Mouse (Mus musculus): ENCODE measurements at regions not wholly inside any gene's neighbourhood (a gene's known extent, or its start where the extent isn't known, plus 50 kb on each side); places are given as distances from the start of the nearest gene placed in this dataset.

DNA sequence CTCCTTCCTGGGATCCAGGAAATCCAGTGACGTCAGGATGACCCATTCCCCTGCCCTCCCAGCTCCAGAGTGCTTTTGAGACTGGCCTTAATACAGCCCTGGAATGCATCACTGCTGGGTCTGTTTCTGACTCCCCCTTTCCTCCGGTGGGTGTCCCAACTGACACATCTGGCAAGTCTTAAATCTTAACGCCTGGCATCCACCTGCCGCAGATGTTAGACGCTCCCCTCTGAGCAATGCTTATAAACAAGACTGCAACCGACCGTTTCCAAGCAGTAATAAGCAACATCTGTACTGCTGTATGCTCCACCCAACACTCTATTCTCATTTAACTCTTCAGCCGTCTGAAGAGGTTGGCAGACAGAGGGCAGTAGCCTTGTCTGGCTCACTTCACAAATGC, 161.7 kb upstream of the Prok2 start:
- ATAC-seq (replicated peaks; ENCODE audit: insufficient number of reproducible peaks, low FRiP score, low TSS enrichment, poor library complexity, severe bottlenecking): no peak

DNA sequence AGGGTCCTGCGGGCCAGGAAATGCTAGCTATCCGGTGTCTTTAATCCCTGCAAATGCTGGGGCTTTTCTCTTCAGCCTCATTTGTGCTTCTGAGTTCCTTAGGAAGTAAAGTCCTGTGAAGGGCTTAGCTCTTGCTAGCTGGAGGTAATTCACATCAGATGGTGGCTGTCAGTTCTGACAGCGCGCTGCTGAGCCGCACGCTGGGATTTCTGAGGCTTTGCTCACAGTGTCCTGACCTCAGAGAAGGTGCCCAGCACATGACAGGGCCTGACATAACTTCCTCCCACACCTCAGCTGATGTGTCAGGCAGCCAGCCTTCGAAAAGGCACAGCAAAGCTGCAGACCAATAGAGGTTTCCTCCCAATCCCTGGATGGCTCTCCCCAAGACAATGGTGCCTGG, 158.6 kb upstream of the Prok2 start:
- ATAC-seq (replicated peaks; ENCODE audit: insufficient number of reproducible peaks, low FRiP score, low TSS enrichment, poor library complexity, severe bottlenecking): no peak

DNA sequence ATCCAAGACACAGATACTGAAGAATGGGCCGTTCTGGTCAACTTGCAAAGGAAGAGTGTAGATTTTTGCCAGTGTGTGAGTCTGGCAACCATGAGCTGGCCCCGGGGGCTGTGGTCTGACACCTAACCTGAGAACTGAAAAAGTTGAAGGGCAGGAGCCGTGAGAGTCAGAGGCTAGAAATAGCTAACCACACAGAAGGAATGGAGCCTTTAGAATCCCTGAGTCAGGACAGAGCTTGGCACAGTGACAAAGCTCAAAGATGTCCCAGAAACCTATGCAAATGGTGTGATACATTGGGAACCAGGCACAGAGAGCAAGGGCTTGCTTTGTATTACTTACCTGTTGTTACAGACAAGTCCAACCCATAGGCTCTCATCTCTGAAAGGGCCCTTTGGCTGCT, 157.9 kb upstream of the Prok2 start:
- ATAC-seq (replicated peaks; ENCODE audit: insufficient number of reproducible peaks, low FRiP score, low TSS enrichment, poor library complexity, severe bottlenecking): no peak

DNA sequence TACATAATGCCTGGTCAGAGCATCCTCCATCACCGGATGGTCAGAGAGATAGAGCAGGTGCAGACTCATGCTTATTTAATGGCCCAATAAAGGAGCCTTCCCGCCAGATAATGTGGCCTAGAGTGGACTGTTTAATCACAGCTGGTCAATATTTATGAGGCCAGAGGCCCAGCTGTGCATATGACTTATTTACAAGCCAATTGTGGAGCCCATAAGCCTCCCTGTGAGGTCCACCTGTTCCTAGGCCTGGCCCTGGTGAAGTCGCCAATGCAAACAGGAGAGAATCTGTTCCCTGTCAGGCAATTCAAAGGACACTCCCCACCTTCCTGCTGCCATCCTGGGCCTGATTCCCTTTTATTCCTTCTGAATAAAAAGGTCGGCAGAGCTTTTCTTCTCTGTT, 155.4 kb upstream of the Prok2 start:
- ATAC-seq (replicated peaks; ENCODE audit: insufficient number of reproducible peaks, low FRiP score, low TSS enrichment, poor library complexity, severe bottlenecking): no peak

DNA sequence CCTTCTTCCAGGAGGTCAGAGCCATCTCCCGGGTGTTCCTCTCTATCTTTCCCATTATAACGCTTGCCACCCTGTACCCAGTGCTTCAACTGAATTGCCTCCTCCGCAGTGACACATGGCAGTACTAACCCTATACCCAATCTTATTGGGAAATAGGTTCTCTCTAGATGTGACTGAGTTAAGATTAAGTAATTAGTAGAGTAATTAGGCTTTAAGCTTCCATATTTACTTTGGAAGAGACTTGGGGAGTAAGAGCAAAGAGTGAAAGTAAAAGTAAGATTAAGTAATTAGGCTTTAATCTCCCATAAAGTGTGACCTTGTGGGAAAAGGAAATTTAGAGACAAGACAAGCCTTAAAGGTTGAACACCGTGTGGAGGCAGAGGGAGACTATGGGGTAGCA, 148.7 kb upstream of the Prok2 start:
- ATAC-seq (replicated peaks; ENCODE audit: insufficient number of reproducible peaks, low FRiP score, low TSS enrichment, poor library complexity, severe bottlenecking): no peak

DNA sequence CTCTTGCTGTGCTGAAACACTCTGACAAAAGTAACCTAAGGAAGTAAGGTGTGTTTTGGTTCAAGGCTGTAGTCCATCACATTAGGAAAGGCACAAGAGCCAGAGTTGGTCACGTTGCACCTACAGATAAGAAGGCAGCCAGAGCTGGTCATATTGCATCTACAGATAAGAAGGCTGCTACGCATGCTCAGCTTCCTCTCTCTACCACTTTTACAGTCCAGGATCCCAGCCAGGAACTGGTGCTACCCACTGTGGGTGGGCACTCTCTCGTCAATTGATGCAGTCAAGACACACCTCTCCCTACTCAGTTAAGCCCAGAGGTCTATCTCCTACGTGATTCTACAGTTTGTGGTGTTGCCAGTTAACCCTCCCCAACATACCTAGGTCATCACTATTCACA, 147.8 kb upstream of the Prok2 start:
- no peak for ATAC-seq (replicated peaks; ENCODE audit: insufficient number of reproducible peaks, low FRiP score, low TSS enrichment, poor library complexity, severe bottlenecking)

DNA sequence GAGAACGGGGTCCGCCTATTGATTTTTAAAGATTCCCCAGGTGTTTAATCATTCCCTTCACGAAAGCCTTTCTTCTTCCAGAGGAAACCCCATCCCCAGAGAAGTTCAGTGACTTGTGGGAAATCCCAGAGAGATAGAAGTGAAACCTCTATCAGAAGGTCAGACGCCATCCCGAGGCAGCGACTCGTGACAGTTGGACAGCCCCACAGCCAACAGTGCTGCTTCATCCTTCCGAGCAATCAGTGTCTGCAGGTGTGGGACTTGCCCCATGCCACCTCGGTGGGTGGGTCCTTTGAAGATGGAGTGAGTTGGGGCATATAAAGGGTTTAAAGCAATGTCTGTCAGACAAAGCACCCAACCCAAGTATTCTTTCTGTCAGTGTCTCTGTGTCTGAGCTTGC, 139.9 kb upstream of the Prok2 start:
- no peak for ATAC-seq (replicated peaks; ENCODE audit: insufficient number of reproducible peaks, low FRiP score, low TSS enrichment, poor library complexity, severe bottlenecking)

DNA sequence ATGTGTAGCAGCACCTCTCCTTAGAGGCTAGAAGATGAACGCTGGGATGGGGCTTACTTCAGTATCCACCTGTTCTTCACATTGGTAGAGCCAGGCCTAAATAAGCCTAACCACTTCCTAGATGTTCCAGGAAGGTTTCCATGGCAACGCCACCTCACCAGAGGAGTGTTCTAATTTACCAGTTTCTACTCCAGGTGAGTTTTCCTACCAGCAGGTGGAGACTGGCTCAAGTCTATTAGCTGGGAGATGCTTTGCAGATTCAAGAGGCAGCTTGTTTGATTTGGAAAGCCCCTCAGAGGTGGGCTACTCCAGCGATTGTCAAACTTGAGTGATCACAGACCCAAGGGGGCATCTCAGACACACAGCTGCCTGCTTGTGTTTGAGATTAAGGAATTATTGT, 138.8 kb upstream of the Prok2 start:
- ATAC-seq (replicated peaks; ENCODE audit: insufficient number of reproducible peaks, low FRiP score, low TSS enrichment, poor library complexity, severe bottlenecking): no peak

DNA sequence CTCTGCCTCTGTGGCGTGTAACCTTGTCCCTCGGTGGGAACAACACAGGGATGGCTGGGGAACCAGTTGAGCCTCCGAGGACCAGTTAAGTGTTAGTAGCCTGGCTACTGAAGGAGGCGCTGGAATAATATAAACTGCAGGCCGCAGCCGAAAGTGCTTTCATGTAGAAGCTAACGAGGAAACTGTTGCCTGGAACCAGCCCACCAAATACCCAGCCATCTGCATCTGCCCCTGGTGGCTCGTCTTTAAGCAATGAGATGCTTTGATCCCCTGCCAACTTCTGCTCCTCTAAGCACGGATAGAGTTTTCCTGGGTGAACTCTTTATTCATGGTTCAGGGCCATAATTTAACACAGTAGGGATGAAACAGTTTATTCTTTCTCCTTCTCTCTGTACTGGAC, 137.2 kb upstream of the Prok2 start:
- no peak for ATAC-seq (replicated peaks; ENCODE audit: insufficient number of reproducible peaks, low FRiP score, low TSS enrichment, poor library complexity, severe bottlenecking)

DNA sequence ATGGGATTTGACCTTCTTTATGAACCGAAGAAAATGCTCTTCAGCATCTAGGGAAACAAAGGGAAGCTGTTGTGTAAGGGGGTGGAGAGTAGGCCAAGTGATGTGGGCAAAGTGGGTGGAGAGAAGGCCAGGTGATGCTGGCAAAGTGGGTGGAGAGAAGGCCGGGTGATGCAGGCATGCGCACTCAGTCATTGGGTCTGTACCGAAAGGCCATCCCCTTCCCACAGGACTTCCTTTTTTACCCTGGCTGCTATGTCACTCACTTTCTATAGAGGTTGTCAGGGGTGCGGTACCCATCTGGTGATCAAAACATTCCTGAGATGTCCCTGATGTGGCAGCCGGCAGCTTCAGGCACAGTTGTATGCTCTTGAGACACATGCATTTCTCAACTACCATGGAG, 131.2 kb upstream of the Prok2 start:
- ATAC-seq (replicated peaks; ENCODE audit: insufficient number of reproducible peaks, low FRiP score, low TSS enrichment, poor library complexity, severe bottlenecking): no peak

DNA sequence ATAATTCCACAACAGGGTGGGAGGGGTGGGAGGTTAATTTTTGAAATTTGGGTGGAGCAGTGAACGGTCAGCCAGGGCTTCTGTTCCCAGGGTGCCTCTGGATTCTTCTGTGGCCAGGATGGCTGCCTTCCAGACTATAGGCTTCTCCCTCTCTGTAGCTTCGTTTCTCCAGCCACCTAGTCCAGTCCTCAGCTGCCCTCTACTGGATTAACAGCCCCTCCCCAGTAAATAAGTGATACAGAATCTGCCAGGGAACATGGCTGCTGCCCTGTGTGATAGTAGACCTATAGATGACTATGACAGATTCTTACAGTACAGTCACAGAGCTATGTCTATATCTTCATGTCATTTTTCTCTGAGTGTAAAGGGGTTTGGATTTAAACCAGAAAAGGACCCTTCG, 127.5 kb upstream of the Prok2 start:
- ATAC-seq (replicated peaks; ENCODE audit: insufficient number of reproducible peaks, low FRiP score, low TSS enrichment, poor library complexity, severe bottlenecking): no peak

DNA sequence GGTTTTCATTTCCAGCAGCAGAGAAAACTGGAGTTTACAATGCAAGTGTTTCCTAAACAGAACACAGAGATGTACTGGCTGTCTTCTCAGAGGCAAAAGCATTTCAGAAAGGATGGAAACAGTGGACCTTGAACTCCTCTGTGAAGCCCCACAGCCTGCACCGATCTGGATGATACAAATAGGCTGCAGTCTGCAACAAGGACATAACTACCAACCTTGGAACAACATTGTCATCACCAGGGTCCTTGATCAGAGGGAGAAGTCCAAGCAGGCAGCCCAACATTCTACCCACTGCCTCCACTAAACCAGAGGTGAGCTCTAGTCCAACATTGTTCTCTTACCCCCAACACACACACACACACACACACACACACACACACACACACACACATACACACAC, 124.5 kb upstream of the Prok2 start:
- no peak for ATAC-seq (replicated peaks; ENCODE audit: insufficient number of reproducible peaks, low FRiP score, low TSS enrichment, poor library complexity, severe bottlenecking)

DNA sequence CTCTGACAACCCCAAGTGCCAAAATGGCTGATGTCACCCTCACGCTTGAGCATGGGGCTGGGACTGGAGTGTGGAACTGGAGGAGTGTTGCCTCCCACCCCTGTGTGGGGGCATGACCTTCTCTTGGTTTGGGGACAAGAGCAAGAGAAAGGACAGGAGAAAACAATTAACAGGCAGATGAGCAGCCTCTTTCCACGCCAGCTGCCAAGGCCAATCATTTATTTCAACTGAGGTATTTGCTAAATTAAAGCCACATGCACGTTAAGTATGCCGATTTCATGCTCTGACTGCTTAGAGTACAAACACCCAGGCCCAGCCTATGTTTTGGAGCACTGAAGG, 119.3 kb upstream of the Prok2 start:
- no peak for ATAC-seq (replicated peaks; ENCODE audit: insufficient number of reproducible peaks, low FRiP score, low TSS enrichment, poor library complexity, severe bottlenecking)

DNA sequence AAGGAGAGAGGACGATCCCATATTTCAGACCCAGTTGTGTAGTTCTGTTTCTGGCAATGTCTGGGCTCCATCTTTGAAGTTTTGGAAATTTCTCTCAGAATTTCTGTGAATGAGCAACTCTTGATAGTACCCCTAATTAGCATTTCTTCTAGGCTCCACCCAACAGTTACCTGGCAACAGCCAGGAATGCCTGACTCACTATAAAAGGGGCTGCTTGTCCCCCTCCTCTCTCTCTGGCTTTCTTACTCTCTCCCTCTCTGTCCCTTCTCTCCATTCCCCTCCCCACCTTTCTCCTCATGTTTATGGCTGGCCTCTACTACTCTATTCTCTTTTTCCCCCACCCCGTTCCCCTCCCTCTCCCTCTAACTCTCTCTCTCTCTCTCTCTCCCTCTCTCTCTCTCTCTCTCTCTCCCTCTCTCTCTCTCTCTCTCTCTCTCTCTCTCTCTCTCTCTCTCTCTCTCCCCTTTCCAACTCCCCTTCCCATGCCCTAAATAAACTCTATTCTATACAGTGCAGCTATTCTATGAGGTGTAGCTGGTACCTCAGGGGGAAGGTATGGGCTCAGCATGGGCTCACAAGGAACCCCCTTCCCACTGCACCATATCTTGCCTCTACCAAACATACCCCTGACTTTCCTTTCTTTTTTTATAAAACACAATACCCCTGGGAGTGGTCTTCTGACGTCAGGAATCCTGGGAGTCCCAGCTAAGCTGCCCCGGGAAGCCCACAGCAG, 118.7 kb upstream of the Prok2 start:
- no peak for ATAC-seq (replicated peaks; ENCODE audit: insufficient number of reproducible peaks, low FRiP score, low TSS enrichment, poor library complexity, severe bottlenecking)

DNA sequence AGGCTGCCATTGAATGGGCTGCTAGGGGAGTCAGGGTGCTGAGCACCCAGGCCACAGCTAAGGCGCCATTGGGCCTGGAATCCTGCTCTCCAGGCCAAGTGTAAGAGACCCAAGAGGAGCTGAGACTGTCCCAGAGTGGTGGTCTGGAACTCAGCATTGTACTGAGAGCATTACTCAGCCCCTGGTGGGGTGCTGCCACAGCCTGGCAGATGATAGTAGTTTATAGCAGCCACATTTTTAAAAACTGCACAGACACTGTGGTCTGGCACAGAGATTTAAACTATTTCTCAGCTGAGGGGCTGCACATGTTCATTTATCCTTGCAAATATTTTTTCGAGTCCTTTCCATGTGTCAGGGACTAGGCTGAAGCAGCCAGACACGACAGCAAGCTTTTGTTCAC, 117.3 kb upstream of the Prok2 start:
- no peak for ATAC-seq (replicated peaks; ENCODE audit: insufficient number of reproducible peaks, low FRiP score, low TSS enrichment, poor library complexity, severe bottlenecking)

DNA sequence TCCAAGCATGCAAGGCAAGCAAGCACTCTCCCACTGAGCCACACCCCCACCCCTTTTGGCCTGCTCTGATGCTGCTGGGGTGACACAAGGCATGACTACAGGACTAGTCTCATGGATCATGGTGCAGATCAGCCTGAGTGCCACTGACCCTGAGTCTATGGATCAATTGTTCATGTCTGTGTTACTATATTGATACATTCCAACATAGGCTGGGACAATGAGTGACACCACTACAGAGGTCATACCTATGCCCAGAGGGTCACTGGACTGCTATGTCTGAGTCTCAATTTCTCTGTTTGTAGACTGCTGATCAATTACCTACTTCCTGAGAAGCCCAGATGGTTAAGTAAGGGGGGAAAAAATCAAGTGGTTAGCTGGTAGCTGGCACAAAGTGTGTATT, 116.5 kb upstream of the Prok2 start:
- no peak for ATAC-seq (replicated peaks; ENCODE audit: insufficient number of reproducible peaks, low FRiP score, low TSS enrichment, poor library complexity, severe bottlenecking)

DNA sequence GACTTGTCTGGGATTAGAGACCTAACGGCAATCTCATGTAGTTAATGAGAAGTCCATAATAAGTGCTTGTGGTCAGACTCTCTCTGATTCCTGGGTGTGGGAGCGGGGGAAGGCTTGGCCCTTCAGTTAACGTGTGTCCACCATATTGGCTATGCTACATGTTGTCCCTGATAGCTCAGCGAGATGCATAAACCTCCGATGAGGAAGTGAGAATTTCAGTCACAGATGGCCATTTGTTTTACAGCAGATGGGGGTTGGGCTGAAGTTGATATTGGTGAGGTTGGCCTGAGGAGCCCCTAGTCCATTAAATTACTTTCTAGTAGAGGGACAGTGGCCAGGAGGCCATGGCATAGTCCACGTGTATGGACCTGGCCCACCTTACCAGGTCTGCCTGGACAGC, 114.6 kb upstream of the Prok2 start:
- no peak for ATAC-seq (replicated peaks; ENCODE audit: insufficient number of reproducible peaks, low FRiP score, low TSS enrichment, poor library complexity, severe bottlenecking)

DNA sequence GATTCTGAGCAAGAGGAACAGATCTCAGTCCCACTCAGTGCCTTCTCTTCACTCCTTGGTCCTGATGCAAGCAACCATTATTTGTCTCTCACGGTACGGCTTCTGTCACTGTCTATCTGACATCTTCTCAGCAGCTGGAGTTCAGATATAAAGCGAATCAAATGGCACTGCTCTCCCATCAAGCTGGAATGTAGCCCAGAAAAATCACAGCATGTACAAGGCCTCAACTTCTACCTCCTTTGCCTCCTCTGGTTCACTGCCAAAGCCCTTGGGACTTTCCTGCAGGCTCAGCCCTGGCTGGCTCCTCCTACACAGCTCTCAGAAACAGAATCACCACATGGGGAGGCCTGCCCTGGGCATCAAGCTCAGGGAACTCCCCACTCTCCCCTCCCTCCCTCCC, 107.1 kb upstream of the Prok2 start:
- no peak for ATAC-seq (replicated peaks; ENCODE audit: insufficient number of reproducible peaks, low FRiP score, low TSS enrichment, poor library complexity, severe bottlenecking)

DNA sequence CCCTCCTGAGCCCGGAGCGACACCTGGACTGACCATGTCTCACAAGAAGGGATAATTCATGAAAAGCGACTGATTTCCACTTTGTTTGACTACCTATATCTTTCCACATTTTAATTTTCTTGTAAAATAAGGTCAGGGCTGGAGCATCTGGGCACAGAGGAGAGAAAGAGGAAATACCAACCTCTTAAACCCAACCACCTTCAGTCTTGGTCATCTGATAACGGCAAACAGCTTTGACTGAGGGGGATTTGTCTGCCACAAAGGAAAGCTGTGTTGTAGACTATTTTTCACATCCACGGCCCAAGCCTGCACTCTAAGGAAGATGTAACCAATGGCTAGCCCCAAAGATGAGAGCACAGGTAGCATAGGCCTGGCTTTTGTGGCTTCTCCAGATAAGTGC, 101.4 kb upstream of the Prok2 start:
- no peak for ATAC-seq (replicated peaks; ENCODE audit: insufficient number of reproducible peaks, low FRiP score, low TSS enrichment, poor library complexity, severe bottlenecking)

DNA sequence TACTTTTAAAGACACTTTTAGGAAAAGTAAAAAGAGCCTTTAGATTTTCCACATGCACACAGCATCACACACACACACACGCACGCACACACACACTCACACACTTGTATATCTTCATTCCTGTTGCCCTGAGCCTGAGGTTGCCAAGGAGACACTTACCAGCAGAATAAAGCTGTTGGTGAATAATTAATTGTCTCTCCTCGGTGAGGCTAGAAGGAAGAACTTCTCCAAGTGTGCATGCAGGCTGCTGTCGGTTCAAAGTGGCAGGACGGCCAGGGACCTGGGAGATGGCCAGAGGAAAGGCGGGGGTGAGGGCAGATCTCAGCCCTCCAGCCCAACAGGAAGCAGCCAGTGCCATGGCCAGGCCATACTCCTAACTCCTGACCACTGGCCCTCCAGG, 98.6 kb upstream of the Prok2 start:
- no peak for ATAC-seq (replicated peaks; ENCODE audit: insufficient number of reproducible peaks, low FRiP score, low TSS enrichment, poor library complexity, severe bottlenecking)

DNA sequence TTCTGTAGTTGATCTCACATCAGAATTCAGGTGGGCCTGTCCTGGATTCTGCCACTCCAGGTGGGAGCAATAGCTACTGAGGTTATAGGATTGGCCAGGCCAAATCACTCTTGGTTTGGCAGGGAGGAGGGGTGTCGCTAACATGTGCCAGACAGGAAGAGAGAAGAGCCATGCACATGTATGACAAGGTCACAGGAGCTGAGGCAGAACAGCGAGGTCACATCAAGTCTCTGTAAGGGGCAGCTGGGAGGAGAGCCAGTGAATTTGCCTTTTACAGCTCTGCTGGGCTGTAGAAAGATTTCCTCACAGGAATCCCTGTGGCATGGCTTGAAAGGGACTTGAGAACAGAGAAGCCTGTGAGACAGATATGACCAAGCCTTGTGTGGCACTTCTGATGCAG, 96.3 kb upstream of the Prok2 start:
- no peak for ATAC-seq (replicated peaks; ENCODE audit: insufficient number of reproducible peaks, low FRiP score, low TSS enrichment, poor library complexity, severe bottlenecking)

Measured in monocyte, adult 5-6 weeks (primary cell).